Mouse (Mus musculus) kidney, adult 8-10 months (tissue): ENCODE results near the gene Nrxn1.

Experiments used
- DNase-seq, 2 experiments: peaks; one replicate each; pipeline ENCODE4 v3.0.0; 2022

Gene Nrxn1

DNA sequence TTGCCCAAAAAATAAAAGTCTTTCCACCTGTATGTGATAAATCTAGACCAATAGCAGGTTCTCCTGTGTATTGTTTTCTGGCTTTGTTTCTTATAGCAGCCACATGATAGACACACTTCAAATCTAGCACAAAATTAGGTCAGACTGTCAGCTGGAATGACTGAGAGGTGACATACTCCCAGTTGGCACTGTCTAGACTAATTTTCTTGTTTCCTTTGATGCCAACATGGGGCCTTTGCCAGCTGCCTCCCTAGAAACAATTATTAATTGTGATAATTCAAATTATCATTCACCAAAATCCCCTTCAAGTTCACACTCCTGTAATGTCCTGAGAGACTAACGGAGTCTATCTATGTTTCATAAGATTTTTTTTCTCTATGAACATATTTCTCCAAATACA lies 673.3 kb downstream of the Nrxn1 start:
- DNase-seq = no peak

DNA sequence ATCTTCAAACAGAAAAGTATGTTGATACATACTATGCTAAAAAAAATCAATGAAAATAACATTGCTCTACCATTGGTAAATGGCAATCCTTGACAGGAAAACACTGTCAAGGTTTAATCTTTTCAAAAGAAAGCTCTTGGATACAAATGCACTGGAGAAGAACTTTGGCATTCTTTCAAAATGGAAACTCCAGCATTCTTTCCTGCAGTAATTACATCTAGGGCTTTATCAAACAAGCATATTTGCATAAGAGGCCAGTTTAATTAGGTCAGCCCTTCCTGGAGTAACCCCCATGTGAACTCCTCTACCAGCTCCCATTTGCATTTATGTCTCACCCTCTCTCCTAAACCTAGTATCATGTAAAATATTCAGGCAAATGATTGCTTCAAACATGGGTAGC lies 696.5 kb downstream of the Nrxn1 start:
- DNase-seq = no peak

DNA sequence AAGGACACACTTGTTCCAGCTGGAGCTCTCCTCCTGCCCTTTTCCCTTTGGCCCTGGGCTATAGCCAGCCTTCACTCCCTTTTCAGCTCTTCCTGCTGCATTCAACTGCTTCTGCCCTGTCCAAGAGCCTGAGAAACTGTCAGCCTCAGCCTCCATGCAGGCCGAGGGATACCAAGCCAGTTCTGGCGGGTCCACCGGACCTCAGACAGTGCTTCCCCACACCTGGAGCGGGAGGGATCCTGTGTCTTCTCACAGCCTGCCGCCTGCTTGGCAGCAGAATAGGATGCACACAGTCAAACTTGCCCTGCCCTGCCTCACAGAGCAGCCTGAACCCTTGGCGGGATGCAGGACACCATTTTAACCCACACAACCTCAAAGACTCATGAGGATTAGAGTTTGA lies 698.3 kb downstream of the Nrxn1 start:
- no peak for DNase-seq

DNA sequence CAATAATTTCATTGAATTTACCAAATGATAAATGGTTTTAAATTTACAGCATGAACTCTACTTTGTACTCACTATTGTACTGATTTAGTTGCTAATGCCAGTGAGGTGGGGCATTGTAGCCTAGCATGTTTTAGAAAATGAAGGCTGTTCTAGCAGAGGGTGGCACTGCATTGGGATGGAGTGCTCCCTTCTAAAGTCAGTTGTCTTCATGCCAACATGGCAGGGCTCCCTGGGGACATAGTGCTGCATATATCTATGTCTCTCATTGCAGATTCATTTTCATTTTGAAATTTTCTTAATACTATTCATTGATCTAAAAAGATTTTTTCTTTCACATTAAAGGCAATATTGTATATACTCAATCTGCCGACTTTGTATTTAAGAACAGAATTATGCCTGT lies 700.1 kb downstream of the Nrxn1 start:
- DNase-seq = no peak

DNA sequence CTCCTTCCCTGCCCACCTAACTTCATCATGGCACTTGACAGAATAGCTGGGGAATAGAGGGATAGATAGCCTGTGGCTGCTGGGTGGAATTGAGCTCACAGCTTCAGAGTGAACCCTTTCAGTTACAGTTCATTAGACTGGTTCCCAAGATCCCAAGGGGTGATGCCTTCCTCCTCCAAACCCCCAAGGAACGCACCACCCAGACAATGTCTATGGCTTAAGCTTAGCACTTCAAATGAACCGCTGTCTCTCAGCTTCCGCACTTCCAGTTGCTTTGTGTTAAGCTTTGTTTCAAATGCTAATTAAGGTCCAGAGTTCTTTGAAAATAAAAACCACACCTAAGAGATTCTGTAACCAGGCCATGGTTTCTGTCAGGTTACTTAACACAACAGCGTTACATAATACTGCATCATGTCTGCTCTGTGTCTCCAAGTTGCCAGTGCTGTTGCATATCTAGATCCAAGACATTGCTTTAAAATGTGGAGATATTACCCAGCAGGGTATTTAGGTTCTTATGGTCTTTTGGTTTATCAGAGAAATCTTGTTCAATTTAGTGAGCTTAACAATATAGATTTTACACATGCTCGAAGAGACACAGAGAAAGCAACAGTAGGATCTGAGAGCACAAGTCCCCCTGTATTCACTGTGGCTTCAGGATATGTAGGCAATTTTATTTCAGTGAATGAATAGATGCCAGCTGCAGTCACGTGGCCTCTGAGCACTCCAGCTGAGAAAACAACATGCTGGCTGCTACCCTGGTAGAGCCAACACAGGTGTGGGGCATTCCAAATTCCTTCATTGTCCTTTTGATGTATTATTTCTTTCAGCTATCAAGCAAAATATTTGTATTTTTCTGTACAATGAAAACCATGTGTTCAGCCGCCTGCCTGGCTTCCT lies 702.3 kb downstream of the Nrxn1 start:
- peak in 1 of 2 experiments; percentile 1 for DNase-seq

DNA sequence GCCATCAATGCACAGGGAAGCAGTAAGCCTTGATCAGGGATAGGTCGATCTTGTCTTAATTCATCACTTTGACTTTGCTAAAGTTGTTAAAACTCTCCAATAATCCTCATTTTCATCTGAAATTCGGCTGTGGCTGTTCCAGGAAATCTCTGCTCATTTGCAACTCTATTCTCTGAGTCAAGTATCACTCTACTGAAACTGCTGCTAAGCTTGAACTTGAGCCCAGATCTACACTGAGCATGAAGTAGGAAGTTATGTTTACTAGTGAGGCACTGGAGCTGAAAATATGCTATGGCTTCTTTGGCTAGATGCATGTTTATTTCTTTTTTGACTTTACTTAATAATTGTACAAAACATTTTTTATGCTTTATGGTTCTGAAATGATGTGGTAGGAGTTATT lies 708.0 kb downstream of the Nrxn1 start:
- DNase-seq = no peak

DNA sequence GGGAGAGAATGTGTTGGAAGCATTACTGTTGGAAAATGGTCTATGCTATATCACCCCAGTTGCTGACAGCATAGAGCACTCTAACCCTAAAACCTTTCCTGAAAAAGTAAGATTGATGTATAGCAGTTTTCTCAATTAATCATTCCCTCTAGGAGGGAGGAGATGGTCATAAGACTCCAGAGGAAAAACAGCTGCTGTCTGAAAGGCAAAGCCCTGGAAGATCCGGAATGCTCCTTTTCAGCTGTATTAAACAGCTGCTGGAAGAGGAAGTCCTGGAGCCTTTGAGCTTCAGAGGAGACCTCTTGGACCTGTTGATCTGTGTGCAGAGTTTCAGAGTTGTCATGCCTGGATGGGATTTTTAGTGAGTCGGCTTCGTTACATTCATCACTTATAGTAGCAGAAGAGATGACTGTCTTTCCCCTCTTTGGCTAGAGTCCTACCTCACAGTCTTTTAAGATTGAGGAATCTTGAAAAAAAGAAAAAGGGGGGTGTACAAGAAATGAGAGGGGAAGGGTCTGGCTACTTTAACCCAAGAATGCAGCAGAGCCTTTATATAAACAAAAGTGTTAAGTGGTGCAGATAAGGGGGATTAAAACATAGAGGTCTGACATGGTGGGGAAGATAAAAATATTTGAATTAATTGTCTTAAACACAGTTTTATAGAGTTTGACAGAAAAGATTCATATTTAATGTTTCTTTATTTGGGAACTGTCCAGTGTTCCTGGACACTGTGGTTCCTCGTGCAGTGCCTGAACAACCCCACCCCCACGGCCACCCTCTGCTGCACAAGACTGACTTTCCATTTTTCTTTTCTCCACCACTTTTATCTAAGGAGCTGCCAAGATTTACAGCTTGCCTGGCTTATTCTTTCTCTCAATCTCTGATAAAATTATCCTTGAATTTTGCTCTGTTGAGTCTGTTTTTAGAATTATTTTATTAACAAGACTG lies 710.1 kb downstream of the Nrxn1 start:
- no peak for DNase-seq

DNA sequence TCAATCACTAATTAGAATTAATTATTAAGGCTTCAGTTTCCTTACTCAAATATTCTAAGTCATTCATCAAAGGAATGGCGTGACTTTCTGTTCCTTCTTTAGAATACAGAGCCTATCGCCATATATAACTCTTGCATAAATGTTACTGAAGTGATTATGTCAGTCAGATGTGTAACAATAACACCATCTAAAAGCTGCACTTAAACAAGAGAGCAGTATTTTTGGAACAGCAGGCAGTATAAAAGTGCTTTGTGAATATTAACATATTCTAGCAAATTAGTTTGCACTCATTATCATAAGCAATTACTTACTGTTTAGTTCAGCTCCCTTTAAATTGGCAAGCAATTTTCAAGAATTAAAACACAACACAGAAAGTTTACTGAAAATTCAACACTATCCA lies 716.3 kb downstream of the Nrxn1 start:
- no peak for DNase-seq

DNA sequence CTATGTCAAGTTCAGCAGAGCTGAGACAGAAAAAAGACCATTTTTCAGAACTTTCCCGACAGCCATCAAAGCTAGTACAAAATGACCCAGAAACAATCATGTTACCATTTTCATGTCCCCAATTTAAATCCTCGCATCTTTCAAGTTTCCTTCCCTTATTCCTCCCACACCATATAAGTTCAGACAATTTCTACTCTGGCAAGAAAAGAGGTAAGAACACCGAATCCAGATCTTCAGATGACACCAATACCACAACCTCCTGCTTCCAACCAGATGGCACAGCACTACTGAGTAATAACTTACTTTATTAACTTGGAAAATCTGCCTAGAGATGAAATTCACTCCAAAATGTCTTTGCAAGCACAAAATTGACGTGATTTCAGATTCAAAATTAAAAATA lies 730.7 kb downstream of the Nrxn1 start:
- no peak for DNase-seq

DNA sequence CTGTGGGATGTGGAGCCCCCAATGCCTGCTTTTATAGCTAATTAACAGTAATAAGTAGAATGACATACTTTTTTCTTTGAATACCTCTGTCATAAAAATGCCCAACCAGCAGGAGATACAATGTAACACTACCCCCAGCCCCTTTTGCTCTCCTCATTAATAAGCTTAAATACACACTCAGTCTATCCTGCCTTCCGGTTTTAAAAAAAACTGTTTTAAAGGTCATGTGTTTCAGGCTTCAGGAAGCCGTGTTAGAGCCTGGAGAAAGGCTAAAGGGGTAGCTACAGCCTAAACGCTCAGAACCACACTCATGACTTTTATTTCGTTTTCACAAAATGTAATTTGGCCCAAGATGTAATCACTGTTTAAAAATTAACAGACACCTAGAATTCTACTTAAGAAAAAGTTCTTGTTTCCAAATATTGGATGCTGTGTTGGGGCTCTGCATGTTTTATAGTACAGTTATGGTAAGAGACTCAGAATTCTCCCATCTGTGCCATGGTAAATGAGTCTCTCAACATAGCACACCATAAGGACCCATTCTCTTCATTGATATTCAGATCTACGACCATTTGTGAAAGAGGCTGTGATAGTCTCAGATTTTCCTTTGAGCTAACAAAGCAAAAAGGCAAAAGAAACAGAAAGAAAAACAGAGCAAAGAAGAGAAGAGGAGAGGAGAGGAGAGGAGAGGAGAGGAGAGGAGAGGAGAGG lies 743.3 kb downstream of the Nrxn1 start:
- no peak for DNase-seq

DNA sequence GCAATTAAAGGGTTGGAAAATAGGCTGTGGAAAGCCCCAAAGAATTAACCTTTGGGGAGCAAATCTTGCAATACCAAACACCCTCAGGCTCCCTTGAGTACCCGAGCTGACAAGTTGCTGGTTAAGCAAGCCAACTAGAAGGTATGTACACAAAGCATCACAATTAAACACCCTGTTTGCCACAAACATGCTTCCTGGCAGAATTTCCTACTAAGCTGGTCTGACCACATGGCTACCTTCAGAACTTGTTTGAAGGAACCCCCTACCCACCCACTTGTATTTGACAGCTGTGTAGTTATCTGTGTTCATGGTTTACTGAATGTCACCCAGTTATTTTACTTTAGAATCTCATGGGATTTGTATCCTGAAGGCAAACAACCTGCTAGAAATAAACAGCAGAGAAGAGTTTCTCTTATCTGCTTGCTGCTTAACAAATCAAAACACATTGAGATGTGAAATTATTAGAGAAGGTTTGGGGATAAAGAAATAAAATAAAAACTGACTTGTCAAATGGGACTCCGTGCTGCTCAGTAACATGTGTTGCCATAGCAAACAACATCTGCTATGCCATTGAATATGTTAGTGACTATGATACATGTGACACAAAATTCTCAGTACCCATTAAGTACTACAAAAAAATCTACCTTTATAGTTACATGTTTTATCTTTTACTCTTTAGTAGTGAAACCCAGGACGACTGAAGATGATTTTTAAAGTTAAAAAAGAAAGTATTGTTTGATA lies 746.0 kb downstream of the Nrxn1 start:
- DNase-seq = no peak

DNA sequence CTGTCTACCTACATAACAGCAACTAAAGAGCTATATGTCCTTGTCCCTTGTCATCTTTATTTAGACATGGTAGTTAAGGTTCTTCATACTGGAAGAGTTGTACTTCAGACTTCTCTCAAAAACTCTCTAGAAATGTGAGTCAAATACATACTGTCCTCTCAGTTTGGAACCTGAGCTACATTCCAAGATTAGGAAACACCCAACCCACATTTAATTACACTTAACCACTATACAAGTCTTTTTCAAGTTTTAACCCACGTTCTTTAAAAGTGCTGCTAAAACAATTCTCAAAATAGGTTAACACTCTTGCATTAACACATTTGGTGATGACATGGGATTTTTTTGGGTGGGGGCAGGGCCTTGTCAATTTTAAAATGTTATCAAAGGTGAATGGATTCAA lies 759.4 kb downstream of the Nrxn1 start:
- DNase-seq = no peak

DNA sequence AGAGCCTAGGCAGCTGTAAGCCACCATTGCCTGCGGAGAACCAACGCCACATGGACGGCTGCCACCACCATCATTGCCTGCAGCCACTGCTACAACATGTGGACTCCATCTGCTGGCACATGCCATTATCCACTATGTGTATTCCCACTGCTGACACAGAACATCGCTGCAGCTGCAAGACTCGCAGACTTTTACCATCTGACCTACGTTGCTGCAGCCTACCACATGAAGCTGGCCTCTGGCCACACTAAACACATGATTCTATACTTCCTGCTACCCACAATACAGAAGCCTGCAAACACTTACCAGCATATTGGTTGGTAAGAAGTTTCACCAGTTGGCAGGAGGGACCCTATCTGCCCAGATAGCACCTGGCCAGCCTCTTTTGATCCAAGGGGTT lies 769.2 kb downstream of the Nrxn1 start:
- DNase-seq = no peak

DNA sequence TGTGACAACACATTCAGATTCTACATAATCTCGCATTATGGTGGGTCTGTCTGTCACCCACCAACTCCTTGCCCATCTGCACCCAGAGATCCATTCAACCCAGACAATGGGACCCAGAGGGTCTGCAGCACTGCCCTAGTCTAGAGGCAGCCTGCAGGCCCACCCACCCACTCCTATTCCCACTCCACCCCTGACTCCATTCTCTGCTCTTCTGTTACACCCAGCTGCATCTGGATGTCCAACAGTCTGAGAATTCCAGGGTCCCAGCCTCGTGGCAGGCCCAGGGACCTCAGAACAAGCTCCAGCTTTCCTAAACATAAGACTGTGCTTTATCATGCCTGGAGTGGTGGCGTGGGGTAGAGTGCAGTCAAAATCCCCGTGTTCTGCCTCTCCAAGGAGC lies 820.6 kb downstream of the Nrxn1 start:
- DNase-seq = no peak

DNA sequence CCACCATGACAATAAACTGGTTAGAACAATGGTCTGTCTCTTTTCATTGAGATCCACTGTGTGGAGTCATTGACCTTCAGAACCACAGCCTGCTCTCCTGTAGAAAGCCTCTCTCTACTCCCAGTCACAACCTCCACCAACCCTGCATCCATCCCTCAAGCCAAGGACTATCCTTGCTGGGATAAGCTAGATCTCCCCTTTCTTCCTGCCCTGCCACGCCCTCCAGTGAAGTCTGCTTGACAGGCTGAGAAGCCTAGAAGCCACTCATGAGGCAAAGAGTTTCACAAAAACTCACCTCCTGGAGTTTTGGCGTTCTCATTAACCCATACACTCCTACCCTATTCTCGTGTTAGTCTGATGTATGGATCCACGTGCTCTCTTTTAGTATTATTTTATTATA lies 821.7 kb downstream of the Nrxn1 start:
- DNase-seq = no peak

DNA sequence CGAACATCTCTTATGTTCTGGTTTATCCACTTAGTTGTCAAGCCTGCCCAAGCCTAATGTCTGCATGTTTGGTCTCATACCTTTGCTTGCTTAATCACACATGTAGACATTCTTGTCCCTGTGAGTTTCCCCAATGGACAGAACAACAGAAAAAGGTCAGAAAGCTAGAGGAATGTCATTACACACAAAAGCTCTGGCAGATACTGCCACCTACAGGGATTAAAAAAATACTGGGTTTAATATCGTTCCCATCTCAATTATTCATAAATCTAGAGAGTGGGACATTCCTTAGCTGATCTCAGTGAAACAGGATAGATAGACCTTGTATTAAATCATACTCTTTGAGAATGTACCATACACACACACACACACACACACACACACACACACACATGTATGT lies 823.7 kb downstream of the Nrxn1 start:
- DNase-seq = no peak

DNA sequence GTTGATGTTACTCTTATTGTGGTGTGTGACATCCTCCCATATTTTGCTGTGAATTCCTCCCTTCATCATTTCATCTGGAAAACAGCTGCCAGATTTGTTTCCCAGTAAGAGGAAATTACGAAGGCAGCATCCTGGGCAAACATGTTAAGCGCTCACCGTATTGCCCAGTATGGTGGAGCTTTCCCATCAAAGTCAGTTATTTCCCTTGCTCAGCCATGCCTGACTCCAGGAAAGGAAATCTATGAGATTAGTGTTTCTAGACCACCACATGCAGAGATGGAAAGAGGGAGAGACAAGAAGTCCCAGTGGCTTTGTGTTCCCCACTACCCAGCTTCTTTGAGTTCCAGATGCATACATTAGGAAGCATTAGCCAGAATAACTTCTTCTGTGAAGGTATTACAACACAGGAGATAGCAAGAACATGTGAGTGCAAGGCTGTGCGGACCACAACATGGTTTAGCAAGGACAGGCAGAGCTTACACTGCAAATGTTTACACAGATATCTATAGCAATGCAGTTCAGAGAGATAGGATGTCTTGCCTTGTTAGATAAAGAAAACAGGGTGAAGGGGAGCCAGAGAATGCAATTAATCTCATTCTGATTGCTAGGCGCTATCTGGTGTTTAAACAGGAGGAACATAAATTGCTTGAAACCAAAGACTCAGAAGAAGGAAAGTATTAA lies 839.3 kb downstream of the Nrxn1 start:
- DNase-seq = no peak

DNA sequence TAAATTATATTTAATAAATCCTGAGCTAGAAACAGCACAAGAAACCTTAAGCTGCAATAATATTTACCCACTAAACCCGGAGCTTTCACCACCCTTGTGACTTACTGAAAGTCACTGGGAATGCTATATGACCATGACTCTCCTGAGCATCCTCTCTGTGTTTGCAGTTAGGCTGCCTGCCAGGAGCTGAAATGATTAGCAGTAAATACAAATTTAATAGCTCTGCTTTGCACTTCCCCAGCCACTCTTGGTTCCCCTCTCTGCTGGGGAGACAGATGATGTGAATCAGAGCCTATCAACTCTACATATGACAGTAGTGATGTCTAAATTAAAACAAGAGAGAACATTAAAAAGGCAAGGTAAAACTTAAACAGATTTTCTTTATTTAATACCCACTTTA lies 840.7 kb downstream of the Nrxn1 start:
- no peak for DNase-seq

DNA sequence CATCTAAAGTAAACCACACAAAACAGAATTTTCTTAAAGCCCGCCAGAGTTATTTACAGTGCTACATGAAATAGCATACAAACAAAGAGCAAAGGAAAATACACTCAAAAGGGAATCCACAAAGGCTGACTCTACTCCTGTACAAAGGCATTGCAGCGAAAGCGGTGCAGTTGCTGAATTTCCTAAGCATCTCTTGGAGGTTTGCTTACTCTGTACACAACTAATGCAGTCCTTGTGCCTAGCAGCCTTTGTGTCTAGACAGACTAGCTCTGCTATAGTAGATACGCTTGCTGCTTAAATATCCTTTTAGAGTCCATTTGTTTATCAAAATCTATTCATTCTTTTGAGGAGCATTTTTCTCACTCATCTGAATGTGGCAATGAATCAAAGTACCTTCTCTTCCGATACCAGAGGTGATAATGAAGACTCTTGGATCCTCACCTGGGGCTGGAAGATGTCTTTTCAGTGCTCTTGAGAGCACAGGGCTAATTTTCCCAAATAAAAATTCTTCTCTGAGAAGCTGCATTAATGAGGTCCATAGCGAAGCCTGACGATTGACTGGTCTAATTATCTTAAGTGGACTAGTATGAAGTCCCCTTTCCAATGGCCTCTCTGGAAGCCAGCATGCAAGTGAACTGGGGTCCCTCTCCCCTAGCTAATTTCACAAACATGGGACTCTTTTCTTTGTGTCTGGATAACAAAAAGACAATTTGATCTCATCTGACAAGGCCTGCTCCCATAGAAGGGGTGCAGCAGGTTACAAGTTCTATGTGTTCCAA lies 845.6 kb downstream of the Nrxn1 start:
- DNase-seq = no peak

DNA sequence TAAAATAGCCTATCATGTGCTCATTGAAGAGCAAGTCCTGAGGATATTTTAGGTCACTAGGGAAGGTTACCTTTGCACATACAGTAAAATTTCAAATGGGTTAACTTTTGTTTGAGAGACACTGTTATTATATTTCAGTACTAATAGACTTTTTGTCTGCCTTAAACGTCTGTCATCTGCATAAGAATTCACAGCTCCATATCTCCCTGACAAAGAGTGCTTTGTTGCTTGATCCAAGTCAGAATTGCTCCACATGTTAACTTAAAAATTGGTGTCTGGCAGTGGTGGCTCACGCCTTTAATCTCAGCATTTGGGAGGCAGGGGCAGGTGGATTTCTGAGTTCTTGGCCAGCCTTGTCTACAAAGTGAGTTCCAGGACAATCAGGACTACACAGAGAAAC lies 848.5 kb downstream of the Nrxn1 start:
- DNase-seq = no peak

DNA sequence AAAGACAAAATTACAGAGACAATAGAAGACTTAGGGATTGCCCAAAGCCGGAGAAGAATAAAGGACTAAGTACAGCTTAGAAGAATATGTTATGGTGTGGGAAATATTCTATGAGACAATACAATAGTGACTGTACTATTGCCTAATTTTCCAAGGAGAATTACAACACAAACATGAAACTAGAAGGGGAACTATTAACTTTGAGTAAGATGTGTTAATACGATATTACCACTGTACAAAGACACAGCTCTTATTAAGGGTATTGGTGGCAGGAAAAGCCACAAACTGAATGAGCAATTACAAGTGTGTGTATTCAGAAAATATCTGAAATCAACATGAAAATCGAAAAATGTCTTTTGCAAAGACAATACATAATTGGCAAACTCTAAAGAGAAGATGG lies 853.9 kb downstream of the Nrxn1 start:
- no peak for DNase-seq
